ENCODE assay signal across 13 mouse cellular contexts in the genomic region with DNA sequence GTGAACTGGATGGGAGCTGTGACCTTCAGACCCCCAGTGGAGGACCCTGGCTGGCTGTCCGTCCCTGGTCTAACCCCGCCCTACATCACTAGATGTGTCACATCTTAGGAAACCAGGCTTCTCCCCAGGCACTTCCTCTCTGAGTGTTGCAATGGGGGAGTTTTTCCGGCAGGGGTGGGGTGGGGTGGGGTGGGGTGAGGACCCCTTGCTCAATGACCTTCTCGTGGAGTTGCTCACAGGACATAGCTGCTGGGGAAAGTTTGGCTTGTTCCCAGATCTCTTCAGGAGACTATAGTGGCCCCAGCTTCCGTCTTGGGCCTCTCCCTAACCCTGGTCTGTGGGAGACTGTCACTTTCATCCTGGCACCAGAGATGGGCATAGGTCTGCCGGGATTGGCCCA. TPM values are rescaled to one million over a fixed set of nuclear protein-coding genes. Genes with fewer than 3 reads are reported as not detected.
DNase-seq lines count a peak whose midpoint lies in the region; ATAC-seq and TF ChIP-seq lines count a peak whose summit lies in the region.
"Had no signal": no experiment of that assay in that cellular context is flagged by ENCODE, and none has a peak within 500 bp of the region (broad histone marks: within the 10 kb centered on the region; RNA-seq: fewer than 3 reads in every experiment).

No protein-coding gene starts in this region.

- H3K36me3 ChIP-seq in heart, embryonic 10.5 days, result no peaks in the 10 kb centered on the region
- H3K36me3 ChIP-seq in lung, embryonic 14.5 days (ENCODE audit: insufficient read depth), result no peaks in the 10 kb centered on the region
- H3K36me3 ChIP-seq in ES-Bruce4 (ENCODE audit: control insufficient read depth, insufficient read depth, low read length, poor library complexity, severe bottlenecking), result no peaks in the 10 kb centered on the region
- H3K36me3 ChIP-seq in limb, embryonic 11.5 days (ENCODE audit: control insufficient read depth, insufficient read depth, low read length), result no peaks in the 10 kb centered on the region
- H3K36me3 ChIP-seq: limb, embryonic 13.5 days; midbrain, embryonic 15.5 days had no signal

- 0 out of 2 replicates have a peak, but pooled peaks have one; percentile 47 for TF ChIP-seq EP300 in ES-Bruce4 (IDR thresholded peaks at IDR 0.05; ENCODE audit: insufficient read depth, low read depth, low read length)

- no peak overlapping the region for H3K4me2 ChIP-seq in lung, embryonic 14.5 days
- no peak overlapping the region for H3K4me2 ChIP-seq in limb, embryonic 11.5 days (ENCODE audit: low read depth, severe bottlenecking)
- H3K4me2 ChIP-seq: limb, embryonic 13.5 days; midbrain, embryonic 15.5 days had no signal

- no peak for TF ChIP-seq POLR2A in lung, adult 2 months (IDR thresholded peaks at IDR 0.05; ENCODE audit: borderline replicate concordance, extremely low read depth, low read depth, low read length)
- TF ChIP-seq POLR2A in ES-Bruce4 (IDR thresholded peaks at IDR 0.05; ENCODE audit: insufficient read depth, low read length), result no peak

- 75% methylated on average over 6 of the region's 6 CpGs for WGBS in heart, embryonic 10.5 days
- 55% methylated on average over 6 of the region's 6 CpGs for WGBS in lung, embryonic 14.5 days
- WGBS in lung, adult 2 months, result 31% methylated on average over 6 of the region's 6 CpGs
- 67% methylated on average over 6 of the region's 6 CpGs for WGBS in limb, embryonic 11.5 days

- TF ChIP-seq CTCF in lung, embryonic 14.5 days (IDR thresholded peaks at IDR 0.05; ENCODE audit: low read depth), result no peak
- no peak for TF ChIP-seq CTCF in lung, adult 2 months (IDR thresholded peaks at IDR 0.05; ENCODE audit: insufficient read depth, low read length)
- no peak for TF ChIP-seq CTCF in ES-Bruce4 (IDR thresholded peaks at IDR 0.05; ENCODE audit: low read depth, low read length)

- H3K27ac ChIP-seq in heart, embryonic 10.5 days, result peak overlapping the region; percentile 81
- peak overlapping the region; percentile 3; the same call in 1 of the 2 replicates for H3K27ac ChIP-seq in lung, embryonic 14.5 days (ENCODE audit: low read depth)
- peak overlapping the region; percentile 24; the same call in 1 of the 2 replicates for H3K27ac ChIP-seq in ES-Bruce4 (ENCODE audit: insufficient read depth, low read length)
- H3K27ac ChIP-seq in limb, embryonic 11.5 days (replicated peaks; ENCODE audit: low read depth, low read length), result peak overlapping the region; percentile 21; the same call in 1 of the 2 replicates
- H3K27ac ChIP-seq: layer of hippocampus, adult 2 months had no signal

- no peak overlapping the region for H3K9ac ChIP-seq in lung, embryonic 14.5 days
- no peak overlapping the region for H3K9ac ChIP-seq in ES-Bruce4 (ENCODE audit: low read depth, poor library complexity, severe bottlenecking)
- no peak overlapping the region for H3K9ac ChIP-seq in limb, embryonic 11.5 days (ENCODE audit: low read length)
- H3K9ac ChIP-seq: midbrain, embryonic 15.5 days had no signal

- peak; percentile 72 for DNase-seq in heart, embryonic 10.5 days (ENCODE audit: low spot score)
- no peak for DNase-seq in heart, postnatal 25 days (ENCODE audit: low spot score)
- no peak for DNase-seq in lung, embryonic 14.5 days
- DNase-seq in lung, adult 2 months, result no peak
- DNase-seq in limb, embryonic 11.5 days (ENCODE audit: low spot score), result no peak
- DNase-seq in urinary bladder, adult 18-20 months (ENCODE audit: low spot score in 2 of 2), result no peak
- no peak for DNase-seq in cerebellum, postnatal 14 days
- DNase-seq: adrenal gland, adult 8-10 months; cerebellum, adult 11 months had no signal

- ATAC-seq in lung, embryonic 14.5 days (ENCODE audit: insufficient read depth), result no peak
- no peak for ATAC-seq in limb, embryonic 11.5 days (ENCODE audit: insufficient number of reproducible peaks, low FRiP score, low TSS enrichment, low read depth)

- H3K4me1 ChIP-seq in heart, embryonic 10.5 days, result peaks cover 53% of the 10 kb centered on the region
- peaks cover 5% of the 10 kb centered on the region for H3K4me1 ChIP-seq in lung, embryonic 14.5 days (ENCODE audit: insufficient read depth)
- H3K4me1 ChIP-seq in lung, adult 2 months (ENCODE audit: control insufficient read depth, insufficient read depth, low read length), result no peaks in the 10 kb centered on the region
- H3K4me1 ChIP-seq in ES-Bruce4 (ENCODE audit: control insufficient read depth, insufficient read depth, low read length), result peaks cover 8% of the 10 kb centered on the region
- peaks cover 15% of the 10 kb centered on the region for H3K4me1 ChIP-seq in limb, embryonic 11.5 days (ENCODE audit: control insufficient read depth, insufficient read depth, low read length)

- no peaks in the 10 kb centered on the region for H3K9me3 ChIP-seq in heart, embryonic 10.5 days
- no peaks in the 10 kb centered on the region for H3K9me3 ChIP-seq in lung, embryonic 14.5 days (ENCODE audit: low read depth, low read length)
- no peaks in the 10 kb centered on the region for H3K9me3 ChIP-seq in ES-Bruce4 (replicated peaks; ENCODE audit: control insufficient read depth, insufficient read depth, low read length, poor library complexity, severe bottlenecking)
- H3K9me3 ChIP-seq in limb, embryonic 11.5 days (ENCODE audit: control insufficient read depth, low read length), result no peaks in the 10 kb centered on the region
- H3K9me3 ChIP-seq: limb, embryonic 13.5 days; midbrain, embryonic 15.5 days had no signal

- no peaks in the 10 kb centered on the region for H3K27me3 ChIP-seq in heart, embryonic 10.5 days (ENCODE audit: insufficient read depth, poor library complexity, severe bottlenecking)
- no peaks in the 10 kb centered on the region for H3K27me3 ChIP-seq in lung, embryonic 14.5 days (ENCODE audit: insufficient read depth, low read length)
- no peaks in the 10 kb centered on the region for H3K27me3 ChIP-seq in ES-Bruce4 (ENCODE audit: control insufficient read depth, insufficient read depth, low read length, poor library complexity, severe bottlenecking)
- H3K27me3 ChIP-seq in limb, embryonic 11.5 days (ENCODE audit: control insufficient read depth, insufficient read depth, low read length), result no peaks in the 10 kb centered on the region
- H3K27me3 ChIP-seq: limb, embryonic 13.5 days; midbrain, embryonic 15.5 days had no signal

- H3K4me3 ChIP-seq in heart, embryonic 10.5 days, result no peak overlapping the region
- no peak overlapping the region for H3K4me3 ChIP-seq in lung, embryonic 14.5 days (ENCODE audit: low read depth, low read length)
- no peak overlapping the region for H3K4me3 ChIP-seq in lung, adult 2 months (replicated peaks; ENCODE audit: extremely low read depth, low read depth, low read length)
- no peak overlapping the region for H3K4me3 ChIP-seq in ES-Bruce4 (ENCODE audit: low read depth, low read length)
- H3K4me3 ChIP-seq in limb, embryonic 11.5 days (ENCODE audit: low read depth, low read length), result no peak overlapping the region
- H3K4me3 ChIP-seq: layer of hippocampus, adult 2 months; limb, embryonic 13.5 days; midbrain, embryonic 15.5 days had no signal

- intact Hi-C loops in heart, postnatal 25 days (cut with DNase I), result no loop called here

RNA-seq across cellular contexts. Expression of gene Fgr, which starts 9.1 kb away (rescaled TPM):
- polyA plus RNA-seq in heart, embryonic 10.5 days (2016; fragmentation: Nextera tagmentation; extraction: Ambion mirVana), result 0.36 and 0.43 TPM in 2 replicates
- under 1 TPM; 0.26 to 0.39 TPM for total RNA-seq in heart, postnatal 25 days (2021)
- 0.46 and 0.66 TPM in 2 replicates for polyA plus RNA-seq in lung, embryonic 14.5 days (2014; fragmentation: Nextera tagmentation; extraction: Ambion mirVana)
- polyA plus RNA-seq in lung, adult 2 months (2012; rRNA removed), result 10.7 and 19.1 TPM in 2 replicates
- 0.70 and 1.9 TPM in 2 replicates for polyA plus RNA-seq in ES-Bruce4 (2011; ENCODE audit: insufficient read depth, insufficient read length, low read depth, missing spikeins)
- polyA plus RNA-seq in limb, embryonic 11.5 days (2014; fragmentation: Nextera tagmentation; extraction: Ambion mirVana), result 0.17 and 0.35 TPM in 2 replicates

RNA-seq across cellular contexts. Expression of gene Ahdc1, which starts 28.1 kb away (rescaled TPM):
- 8.4 and 12.2 TPM in 2 replicates for polyA plus RNA-seq in heart, embryonic 10.5 days (2016; fragmentation: Nextera tagmentation; extraction: Ambion mirVana)
- total RNA-seq in heart, postnatal 25 days (2021), result 10 to 100 TPM; 43.2 to 50.4 TPM
- polyA plus RNA-seq in lung, embryonic 14.5 days (2014; fragmentation: Nextera tagmentation; extraction: Ambion mirVana), result 10.2 and 10.5 TPM in 2 replicates
- 25.8 and 28.7 TPM in 2 replicates for polyA plus RNA-seq in lung, adult 2 months (2012; rRNA removed)
- polyA plus RNA-seq in ES-Bruce4 (2011; ENCODE audit: insufficient read depth, insufficient read length, low read depth, missing spikeins), result 88.2 and 102 TPM in 2 replicates
- polyA plus RNA-seq in limb, embryonic 11.5 days (2014; fragmentation: Nextera tagmentation; extraction: Ambion mirVana), result 10.2 and 10.5 TPM in 2 replicates

Comparison
In these comparisons a context has a peak if more than half of its experiments do, and no peak if none do; other contexts are left out.
1. H3K27ac ChIP-seq: peak in every context shown above with its lines; median percentile 81 in heart, embryonic 10.5 days; 24 in ES-Bruce4; 21 in limb, embryonic 11.5 days; 3 in lung, embryonic 14.5 days.